Mouse (Mus musculus) lung, postnatal 0 days (tissue): ENCODE results near the gene St8sia1.

Experiments
- CTCF ChIP-seq: IDR thresholded peaks from 2 replicates; pipeline ENCODE4 v1.5.1; 2016; ENCODE audit warnings: antibody characterized with exemption, mild to moderate bottlenecking
- EP300 ChIP-seq: IDR thresholded peaks from 2 replicates; pipeline ENCODE4 v1.6.1; 2016; ENCODE audit warnings: antibody characterized with exemption, mild to moderate bottlenecking, control low read depth

GRCm38 (mm10) chr6:142964076-142964530 lies at the start of gene St8sia1:
- TF ChIP-seq CTCF (no peak), EP300 (no peak)
